Mouse (Mus musculus) CH12.LX (cell line): ENCODE measurements at regions not wholly inside any gene's neighbourhood (a gene's known extent, or its start where the extent isn't known, plus 50 kb on each side); places are given as distances from the start of the nearest gene placed in this dataset.

Source experiments
- DNase-seq: peaks from one replicate; pipeline ENCODE4 v3.0.0-alpha.2; 2013; ENCODE audit errors: extremely low read depth
- H3K27ac ChIP-seq: 2 replicates; pipeline ENCODE4 v1.5.1; 2012; ENCODE audit warnings: low read depth, mild to moderate bottlenecking, control low read depth, moderate library complexity; ENCODE audit not compliant: insufficient read depth
- H3K27me3 ChIP-seq: replicated peaks from 2 replicates; pipeline ENCODE3; 2012; ENCODE audit warnings: inconsistent platforms
- H3K36me3 ChIP-seq, 2 experiments: replicated peaks in 1 of 2; 2 replicates each; pipeline versions ENCODE3 to v1.6.1; 2012; ENCODE audit warnings: inconsistent platforms in 1 of 2, low read length in 1 of 2, mild to moderate bottlenecking in 1 of 2, mixed read lengths in 1 of 2, moderate library complexity in 1 of 2; ENCODE audit not compliant: control insufficient read depth in 1 of 2, insufficient read depth in 1 of 2
- H3K4me1 ChIP-seq, 2 experiments: 2 replicates each; pipeline ENCODE4 v1.6.1; 2012; ENCODE audit warnings: inconsistent platforms in 1 of 2, moderate library complexity in 1 of 2; ENCODE audit not compliant: insufficient read depth in 2 of 2, control insufficient read depth in 1 of 2
- H3K4me2 ChIP-seq: 2 replicates; pipeline ENCODE4 v1.6.1; 2012; ENCODE audit warnings: low read depth, mild to moderate bottlenecking, control low read depth; ENCODE audit not compliant: poor library complexity, insufficient read depth, severe bottlenecking
- H3K4me3 ChIP-seq, 3 experiments: fragments of 150-350 bp in 1 of 3; sonication (generic) in 1 of 3; replicated peaks in 1 of 3; 2 replicates each; pipeline versions ENCODE3 to v1.5.1; 2011 to 2012; ENCODE audit warnings: low read depth in 2 of 3, low read length in 2 of 3, mild to moderate bottlenecking in 2 of 3, moderate library complexity in 2 of 3, control low read depth in 1 of 3, improper control_type of control experiment in 1 of 3, inconsistent platforms in 1 of 3, mixed read lengths in 1 of 3; ENCODE audit not compliant: poor library complexity in 1 of 3
- H3K79me2 ChIP-seq: replicated peaks from 2 replicates; pipeline ENCODE4 v1.6.1; 2012; ENCODE audit warnings: mild to moderate bottlenecking, moderate library complexity; ENCODE audit not compliant: control insufficient read depth, poor library complexity, insufficient read depth, severe bottlenecking; ENCODE audit errors: extremely low read depth
- H3K9ac ChIP-seq: 2 replicates; pipeline ENCODE4 v1.6.1; 2012; ENCODE audit warnings: low read depth, mild to moderate bottlenecking, control low read depth, moderate library complexity; ENCODE audit not compliant: insufficient read depth
- H3K9me3 ChIP-seq: replicated peaks from 2 replicates; pipeline ENCODE3; 2012; ENCODE audit warnings: low read length, inconsistent platforms, mixed read lengths
- CHD1 ChIP-seq: IDR thresholded peaks from 2 replicates; pipeline ENCODE4 v1.6.1; 2012; ENCODE audit warnings: low read depth, low read length, improper control_type of control experiment, inconsistent platforms
- E2F4 ChIP-seq: IDR thresholded peaks from 2 replicates; pipeline ENCODE4 v1.6.1; 2011; ENCODE audit warnings: low read depth, low read length, improper control_type of control experiment; ENCODE audit not compliant: insufficient replicate concordance
- ETS1 ChIP-seq: conservative IDR thresholded peaks from 2 replicates; pipeline ENCODE4 v1.6.1; 2012; ENCODE audit warnings: low read depth, mild to moderate bottlenecking, inconsistent platforms, low read length, improper control_type of control experiment, moderate library complexity
- JUN ChIP-seq: IDR thresholded peaks from 2 replicates; pipeline ENCODE4 v1.6.1; 2011; ENCODE audit warnings: low read depth, mild to moderate bottlenecking, low read length, improper control_type of control experiment, moderate library complexity; ENCODE audit not compliant: insufficient read depth
- KAT2A ChIP-seq: IDR thresholded peaks from 2 replicates; pipeline ENCODE4 v1.6.1; 2012; ENCODE audit warnings: low read length, improper control_type of control experiment, inconsistent platforms; ENCODE audit not compliant: insufficient replicate concordance
- MAFK ChIP-seq: IDR thresholded peaks from 2 replicates; pipeline ENCODE4 v1.6.1; 2011; ENCODE audit warnings: low read length, improper control_type of control experiment; ENCODE audit not compliant: insufficient replicate concordance
- MXI1 ChIP-seq: IDR thresholded peaks from 2 replicates; pipeline ENCODE4 v1.6.1; 2011; ENCODE audit warnings: mild to moderate bottlenecking, low read depth, low read length, improper control_type of control experiment
- MYC ChIP-seq: IDR thresholded peaks from 2 replicates; pipeline ENCODE4 v1.6.1; 2011; ENCODE audit warnings: low read depth, mild to moderate bottlenecking, improper control_type of control experiment, low read length
- NELFE ChIP-seq: IDR thresholded peaks from 2 replicates; pipeline ENCODE4 v1.6.1; 2011; ENCODE audit warnings: low read depth, low read length, improper control_type of control experiment
- POLR2AphosphoS2 ChIP-seq: IDR thresholded peaks from 2 replicates; pipeline ENCODE4 v1.6.1; 2011; ENCODE audit warnings: low read depth, low read length, improper control_type of control experiment
- RAD21 ChIP-seq: IDR thresholded peaks from 2 replicates; pipeline ENCODE4 v1.6.1; 2011; ENCODE audit warnings: low read depth, mild to moderate bottlenecking, low read length, improper control_type of control experiment, moderate library complexity
- RCOR1 ChIP-seq: conservative IDR thresholded peaks from 2 replicates; pipeline ENCODE4 v1.6.1; 2012; ENCODE audit warnings: low read depth, mild to moderate bottlenecking, inconsistent platforms, low read length, improper control_type of control experiment
- SIN3A ChIP-seq: IDR thresholded peaks from 2 replicates; pipeline ENCODE4 v1.6.1; 2012; ENCODE audit warnings: low read length, improper control_type of control experiment, inconsistent platforms
- SMC3 ChIP-seq: IDR thresholded peaks from 2 replicates; pipeline ENCODE4 v1.6.1; 2011; ENCODE audit warnings: low read depth, low read length, improper control_type of control experiment
- TCF12 ChIP-seq: IDR thresholded peaks from 2 replicates; pipeline ENCODE4 v1.6.1; 2014; ENCODE audit warnings: low read depth, mild to moderate bottlenecking, inconsistent platforms, low read length, improper control_type of control experiment
- ZMIZ1 ChIP-seq: IDR thresholded peaks from 2 replicates; pipeline ENCODE4 v1.6.1; 2012; ENCODE audit warnings: low read depth, mild to moderate bottlenecking, inconsistent platforms, low read length, improper control_type of control experiment
- ZNF384 ChIP-seq: IDR thresholded peaks from 2 replicates; pipeline ENCODE4 v1.6.1; 2012; ENCODE audit warnings: low read depth, low read length, improper control_type of control experiment, inconsistent platforms
- dilution Hi-C: fragments of 300-500 bp; cut with MboI; formaldehyde crosslinking; loops from 2 replicates; pipeline ENCODE4 v1.14.3; 2020; ENCODE audit warnings: low sequenced_read_pairs; ENCODE audit not compliant: extremely low pct_unique_long_range_greater_than_20kb, extremely low pct_ligation_motif_present
- in situ Hi-C: fragments of 300-500 bp; cut with MboI; formaldehyde crosslinking; loops from 3 replicates; pipeline ENCODE4 v1.14.3; 2019; ENCODE audit warnings: low sequenced_read_pairs, low pct_ligation_motif_present, low pct_unique_long_range_greater_than_20kb, mixed read lengths

GRCm38 (mm10) chr8:35185165-35185564, 580.4 kb upstream of the Gm19410 start:
- Histone ChIP-seq H3K9me3 (no peaks in the 10 kb centered on the region), H3K4me2 (no peak overlapping the region), H3K27ac (no peak overlapping the region), H3K4me3 (no peak overlapping the region), H3K36me3 (no peaks in the 10 kb centered on the region), H3K9ac (no peak overlapping the region), H3K4me1 (peaks cover 3 to 5% of the 10 kb centered on the region in 2 experiments; a peak in 3 of 4 replicates), H3K79me2 (no peaks in the 10 kb centered on the region)
- in situ Hi-C loops, result no loop called here
- dilution Hi-C loops, result no loop called here
- TF ChIP-seq MYC, result no peak
- TF ChIP-seq MXI1, result no peak
- TF ChIP-seq CHD1, result no peak
- TF ChIP-seq JUN, result no peak
- TF ChIP-seq, all 38 proteins: peak for 0
- H3K27me3 ChIP-seq, result no peaks in the 10 kb centered on the region
- no peak for DNase-seq

GRCm38 (mm10) chr8:35188531-35188930, 577.1 kb upstream of the Gm19410 start:
- no peak for TF ChIP-seq RCOR1
- no peak for TF ChIP-seq ZMIZ1
- TF ChIP-seq POLR2AphosphoS2, result no peak
- dilution Hi-C loops (no loop called here), in situ Hi-C loops (no loop called here)
- Histone ChIP-seq H3K79me2 (no peaks in the 10 kb centered on the region), H3K4me1 (no peaks in the 10 kb centered on the region), H3K4me2 (no peak overlapping the region), H3K4me3 (no peak overlapping the region), H3K27me3 (no peaks in the 10 kb centered on the region), H3K9me3 (no peaks in the 10 kb centered on the region), H3K36me3 (no peaks in the 10 kb centered on the region), H3K9ac (no peak overlapping the region), H3K27ac (no peak overlapping the region)
- no peak for DNase-seq

- in situ Hi-C loops, result no loop called here
- Histone ChIP-seq H3K9ac (no peak overlapping the region), H3K27me3 (no peaks in the 10 kb centered on the region), H3K4me2 (no peak overlapping the region), H3K27ac (no peak overlapping the region), H3K79me2 (no peaks in the 10 kb centered on the region), H3K36me3 (no peaks in the 10 kb centered on the region), H3K4me1 (peaks cover 0 to 4% of the 10 kb centered on the region in 2 experiments; a peak in 2 of 4 replicates)
- TF ChIP-seq SMC3 (no peak), RAD21 (no peak), MAFK (no peak), ETS1 (no peak), ZNF384 (no peak), POLR2AphosphoS2 (no peak), NELFE (no peak), KAT2A (no peak), SIN3A (no peak), TCF12 (no peak), E2F4 (no peak), MYC (no peak)
- TF ChIP-seq, all 38 proteins: peak for 0
- H3K9me3 ChIP-seq, result no peaks in the 10 kb centered on the region
- dilution Hi-C loops, result no loop called here
- DNase-seq, result no peak
- H3K4me3 ChIP-seq, result no peak overlapping the region
Observed at GRCm38 (mm10) chr8:35189695-35190094, 575.9 kb upstream of the Gm19410 start.
